In the genomic region with DNA sequence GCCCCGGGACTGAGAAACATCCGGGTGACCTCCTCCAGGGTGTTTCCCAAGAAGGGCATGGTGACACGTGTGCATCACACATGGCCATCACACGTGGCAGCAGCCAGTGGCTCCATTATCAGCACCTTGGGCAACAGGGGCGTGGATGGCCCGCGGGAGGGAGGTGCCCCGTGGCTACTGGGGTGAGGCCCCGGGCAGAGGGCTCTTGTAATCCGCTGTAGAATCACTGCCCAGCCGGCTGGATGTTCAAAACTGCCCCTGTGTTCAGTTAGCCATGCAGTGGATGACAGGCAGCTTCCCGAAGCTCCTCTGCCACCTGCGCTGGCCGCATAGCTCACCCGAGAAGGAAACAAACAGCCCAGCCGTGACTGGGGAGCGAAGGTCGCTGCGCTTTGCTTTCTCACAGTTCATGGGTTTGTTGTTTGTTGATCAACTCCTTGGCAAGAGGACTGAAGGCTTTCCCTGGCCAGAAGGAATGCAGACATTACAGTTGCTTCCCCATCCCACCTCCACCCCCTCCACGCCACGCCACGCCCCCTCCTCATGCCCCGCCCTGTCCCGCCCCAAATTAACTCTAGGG, we compare ENCODE assay signal across 9 mouse cellular contexts. TPM values are rescaled to one million over a fixed set of nuclear protein-coding genes. Genes with fewer than 3 reads are reported as not detected.
DNase-seq lines count a peak whose midpoint lies in the region; ATAC-seq and TF ChIP-seq lines count a peak whose summit lies in the region.
"Had no signal": no experiment of that assay in that cellular context is flagged by ENCODE, and none has a peak within 500 bp of the region (broad histone marks: within the 10 kb centered on the region; RNA-seq: fewer than 3 reads in every experiment).

No protein-coding gene starts in this region.

- no peak overlapping the region for H3K27ac ChIP-seq in lung, embryonic 15.5 days
- H3K27ac ChIP-seq in forebrain, postnatal 0 days (ENCODE audit: low read depth, low read length) = no peak overlapping the region
- no peak overlapping the region for H3K27ac ChIP-seq in kidney, embryonic 14.5 days (ENCODE audit: low read depth, low read length)

- 17% methylated on average over 24 of the region's 24 CpGs for WGBS in lung, embryonic 15.5 days
- 32% methylated on average over 24 of the region's 24 CpGs for WGBS in forebrain, postnatal 0 days
- 18% methylated on average over 24 of the region's 24 CpGs for WGBS in kidney, embryonic 14.5 days

- no peaks in the 10 kb centered on the region for H3K36me3 ChIP-seq in lung, embryonic 15.5 days
- H3K36me3 ChIP-seq in forebrain, postnatal 0 days (ENCODE audit: insufficient read depth) = no peaks in the 10 kb centered on the region
- no peaks in the 10 kb centered on the region for H3K36me3 ChIP-seq in kidney, embryonic 14.5 days (ENCODE audit: control insufficient read depth, insufficient read depth, low read length)
- H3K36me3 ChIP-seq in megakaryocyte, embryonic 14.5 days (replicated peaks; ENCODE audit: low read length) = no peaks in the 10 kb centered on the region

- no peak overlapping the region for H3K9ac ChIP-seq in lung, embryonic 15.5 days
- H3K9ac ChIP-seq in forebrain, postnatal 0 days = no peak overlapping the region
- peak overlapping the region; percentile 31; the same call in 1 of the 2 replicates for H3K9ac ChIP-seq in kidney, embryonic 14.5 days (ENCODE audit: low read depth, low read length)

- no peak for ATAC-seq in lung, embryonic 15.5 days (ENCODE audit: borderline replicate concordance, extremely low read depth, low FRiP score, low TSS enrichment)
- ATAC-seq in forebrain, postnatal 0 days = no peak
- ATAC-seq in kidney, embryonic 14.5 days (ENCODE audit: low FRiP score, low TSS enrichment) = peak; percentile 72

- H3K9me3 ChIP-seq in lung, embryonic 15.5 days = no peaks in the 10 kb centered on the region
- no peaks in the 10 kb centered on the region for H3K9me3 ChIP-seq in forebrain, postnatal 0 days (ENCODE audit: low read length)
- H3K9me3 ChIP-seq in kidney, embryonic 14.5 days (ENCODE audit: control insufficient read depth, low read length) = no peaks in the 10 kb centered on the region
- no peaks in the 10 kb centered on the region for H3K9me3 ChIP-seq in megakaryocyte, embryonic 14.5 days

- TF ChIP-seq CTCF in forebrain, postnatal 0 days (IDR thresholded peaks at IDR 0.05; ENCODE audit: low read depth) = no peak

- peak overlapping the region; percentile 22 for H3K4me3 ChIP-seq in lung, embryonic 15.5 days
- no peak overlapping the region for H3K4me3 ChIP-seq in forebrain, postnatal 0 days (ENCODE audit: low read depth, low read length)
- peak overlapping the region; percentile 23 for H3K4me3 ChIP-seq in kidney, embryonic 14.5 days (ENCODE audit: low read length)
- peak overlapping the region; percentile 69 for H3K4me3 ChIP-seq in megakaryocyte, embryonic 14.5 days (replicated peaks)

- H3K4me2 ChIP-seq in lung, embryonic 15.5 days = peak overlapping the region; percentile 50
- H3K4me2 ChIP-seq in forebrain, postnatal 0 days (ENCODE audit: low read depth) = 0 out of 2 replicates have a peak overlapping the region, but pooled peaks have one; percentile 5
- H3K4me2 ChIP-seq in kidney, embryonic 14.5 days (replicated peaks; ENCODE audit: low read depth, low read length) = peak overlapping the region; percentile 41

- H3K27me3 ChIP-seq in lung, embryonic 15.5 days = no peaks in the 10 kb centered on the region; the same call in 1 of the 2 replicates
- H3K27me3 ChIP-seq in forebrain, postnatal 0 days (ENCODE audit: insufficient read depth, low read length) = no peaks in the 10 kb centered on the region
- no peaks in the 10 kb centered on the region for H3K27me3 ChIP-seq in kidney, embryonic 14.5 days (ENCODE audit: control insufficient read depth, insufficient read depth, low read length)
- H3K27me3 ChIP-seq in megakaryocyte, embryonic 14.5 days (replicated peaks) = peaks cover 17% of the 10 kb centered on the region

- H3K4me1 ChIP-seq in lung, embryonic 15.5 days = peaks cover 11% of the 10 kb centered on the region
- H3K4me1 ChIP-seq in forebrain, postnatal 0 days (ENCODE audit: insufficient read depth) = no peaks in the 10 kb centered on the region
- no peaks in the 10 kb centered on the region for H3K4me1 ChIP-seq in kidney, embryonic 14.5 days (ENCODE audit: control insufficient read depth, insufficient read depth, low read length)
- peaks cover 58% of the 10 kb centered on the region for H3K4me1 ChIP-seq in megakaryocyte, embryonic 14.5 days

- DNase-seq in lung, postnatal 10 days = no peak
- no peak for DNase-seq in forebrain, postnatal 0 days
- no peak for DNase-seq in gastrocnemius, postnatal 25 days
- DNase-seq in layer of hippocampus, postnatal 36 days = no peak
- no peak for DNase-seq in layer of hippocampus, postnatal 10 days (ENCODE audit: low spot score in 2 of 2)

RNA-seq across cellular contexts. Expression of gene Slc2a5, which starts 13.7 kb away (rescaled TPM):
- polyA plus RNA-seq in lung, embryonic 15.5 days (2015; fragmentation: Nextera tagmentation; extraction: Ambion mirVana) = 0.54 and 0.65 TPM in 2 replicates
- total RNA-seq in forebrain, postnatal 0 days (2014; rRNA removed) = 1.8 and 3.4 TPM in 2 replicates
- polyA plus RNA-seq in forebrain, postnatal 0 days (2015; fragmentation: Nextera tagmentation; extraction: Ambion mirVana) = 1.4 and 3.2 TPM in 2 replicates
- polyA plus RNA-seq in kidney, embryonic 14.5 days (2014; fragmentation: Nextera tagmentation; extraction: Ambion mirVana) = 0.91 and 2.2 TPM in 2 replicates
- polyA plus RNA-seq in megakaryocyte, embryonic 14.5 days (2012; ENCODE audit: insufficient read depth, low replicate concordance) = 0.15 TPM in 1 of 2 replicates, not detected in the other
- under 1 TPM in 1 of 2 experiments, not detected in 1; 0.54 TPM for total RNA-seq in gastrocnemius, postnatal 25 days (2021)
- 1 to 10 TPM; 3.8 to 5.7 TPM for total RNA-seq in layer of hippocampus, postnatal 36 days (2021)
- 1 to 10 TPM; 3.9 to 5.3 TPM for total RNA-seq in layer of hippocampus, postnatal 10 days (2021)
- total RNA-seq: neutrophil, adult 5-6 weeks had no signal

RNA-seq across cellular contexts. Expression of gene Slc2a7, which starts 16.0 kb away (rescaled TPM):
- polyA plus RNA-seq in lung, embryonic 15.5 days (2015; fragmentation: Nextera tagmentation; extraction: Ambion mirVana) = not detected in 2 replicates
- not detected in 2 replicates for total RNA-seq in forebrain, postnatal 0 days (2014; rRNA removed)
- not detected in 2 replicates for polyA plus RNA-seq in forebrain, postnatal 0 days (2015; fragmentation: Nextera tagmentation; extraction: Ambion mirVana)
- polyA plus RNA-seq in kidney, embryonic 14.5 days (2014; fragmentation: Nextera tagmentation; extraction: Ambion mirVana) = not detected in 2 replicates
- not detected in 2 replicates for polyA plus RNA-seq in megakaryocyte, embryonic 14.5 days (2012; ENCODE audit: insufficient read depth, low replicate concordance)
- total RNA-seq in gastrocnemius, postnatal 25 days (2021) = not detected
- not detected for total RNA-seq in layer of hippocampus, postnatal 36 days (2021)
- not detected for total RNA-seq in layer of hippocampus, postnatal 10 days (2021)
- total RNA-seq: neutrophil, adult 5-6 weeks had no signal

RNA-seq across cellular contexts. Expression of gene Gpr157, which starts 45.6 kb away (rescaled TPM):
- polyA plus RNA-seq in lung, embryonic 15.5 days (2015; fragmentation: Nextera tagmentation; extraction: Ambion mirVana) = 2.0 and 2.2 TPM in 2 replicates
- total RNA-seq in forebrain, postnatal 0 days (2014; rRNA removed) = 1.3 and 1.8 TPM in 2 replicates
- 0.31 TPM in 2 replicates for polyA plus RNA-seq in forebrain, postnatal 0 days (2015; fragmentation: Nextera tagmentation; extraction: Ambion mirVana)
- polyA plus RNA-seq in kidney, embryonic 14.5 days (2014; fragmentation: Nextera tagmentation; extraction: Ambion mirVana) = 0.20 and 0.24 TPM in 2 replicates
- polyA plus RNA-seq in megakaryocyte, embryonic 14.5 days (2012; ENCODE audit: insufficient read depth, low replicate concordance) = 1.1 and 1.9 TPM in 2 replicates
- total RNA-seq in gastrocnemius, postnatal 25 days (2021) = 10 to 100 TPM; 22.8 to 35.7 TPM
- total RNA-seq in layer of hippocampus, postnatal 36 days (2021) = 1 to 10 TPM; 1.2 to 1.3 TPM
- 1 to 10 TPM; 1.0 to 1.6 TPM for total RNA-seq in layer of hippocampus, postnatal 10 days (2021)
